Mouse (Mus musculus): ENCODE results near the gene Nln. TPM values are rescaled to one million over a fixed set of nuclear protein-coding genes. Genes with fewer than 3 reads are reported as not detected.

Gene Nln
- total and polyA plus RNA-seq, 3 experiments = 15.4 to 229 (median 16.1) TPM

- TF ChIP-seq MEF2A (IDR thresholded peaks at IDR 0.05; ENCODE audit: extremely low read depth, insufficient replicate concordance, low read depth, low read length, poor library complexity, severe bottlenecking) = no peak
- no peak for TF ChIP-seq JUND (IDR thresholded peaks at IDR 0.05; ENCODE audit: low read depth, low read length)
- TF ChIP-seq CHD2 (IDR thresholded peaks at IDR 0.05; ENCODE audit: low read length) = no peak
- TF ChIP-seq TBP (IDR thresholded peaks at IDR 0.05; ENCODE audit: low read depth, low read length) = 0 out of 2 replicates have a peak, but pooled peaks have one; percentile 31
Measured at GRCm38 (mm10) chr13:104139369-104140209, 30.2 kb upstream of the Nln start (continued).

- TF ChIP-seq BHLHE40 (IDR thresholded peaks at IDR 0.05; ENCODE audit: borderline replicate concordance, low read depth, low read length) = no peak
- Histone ChIP-seq H3K4me3 (ENCODE audit: control insufficient read depth in 1 of 2, insufficient read depth in 1 of 2, low read depth in 2 of 2, low read length in 2 of 2) (no peak overlapping the region), H3K27ac (ENCODE audit: control insufficient read depth, low read depth, low read length) (no peak overlapping the region), H3K36me3 (ENCODE audit: control insufficient read depth in 1 of 2, insufficient read depth in 2 of 2, low read length in 2 of 2) (no peaks in the 10 kb centered on the region), H3K4me1 (ENCODE audit: control insufficient read depth in 1 of 2, insufficient read depth in 2 of 2, low read length in 2 of 2) (no peaks in the 10 kb centered on the region), H3K9ac (ENCODE audit: control insufficient read depth, low read depth, low read length, poor library complexity, severe bottlenecking) (no peak overlapping the region), H3K79me2 (ENCODE audit: control insufficient read depth, insufficient read depth, low read length, poor library complexity) (no peaks in the 10 kb centered on the region), H3K27me3 (ENCODE audit: control insufficient read depth in 1 of 2, insufficient read depth in 2 of 2, low read length in 2 of 2) (no peaks in the 10 kb centered on the region), H3K9me3 (replicated peaks; ENCODE audit: insufficient read depth, low read length) (no peaks in the 10 kb centered on the region)
- DNase-seq (ENCODE audit: low read depth, low spot score) = no peak
Measured at GRCm38 (mm10) chr13:104134510-104135085, 25.2 kb upstream of the Nln start.

DNA sequence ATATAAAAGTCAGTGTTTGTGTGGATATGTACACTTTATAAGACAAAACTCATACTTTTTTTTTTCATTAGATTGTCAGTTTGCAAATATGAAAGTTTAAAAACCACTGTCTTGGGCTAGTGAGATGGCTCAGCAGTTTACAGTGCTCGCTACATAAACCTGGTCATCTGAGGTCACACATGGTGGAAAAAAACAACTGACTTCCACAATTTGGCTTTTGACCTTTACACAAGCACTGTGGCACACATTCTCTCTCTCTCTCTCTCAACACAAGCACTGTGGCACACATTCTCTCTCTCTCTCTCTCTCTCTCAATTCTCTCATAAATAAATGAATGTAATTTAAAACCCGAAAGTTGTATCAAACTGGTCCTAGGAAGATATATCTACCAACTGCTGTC lies 23.1 kb upstream of the Nln start:
- Histone ChIP-seq H3K9me3 (replicated peaks; ENCODE audit: insufficient read depth, low read length) (no peaks in the 10 kb centered on the region), H3K79me2 (ENCODE audit: control insufficient read depth, insufficient read depth, low read length, poor library complexity) (no peaks in the 10 kb centered on the region), H3K4me1 (ENCODE audit: control insufficient read depth in 1 of 2, insufficient read depth in 2 of 2, low read length in 2 of 2) (no peaks in the 10 kb centered on the region), H3K27ac (ENCODE audit: control insufficient read depth, low read depth, low read length) (no peak overlapping the region), H3K9ac (ENCODE audit: control insufficient read depth, low read depth, low read length, poor library complexity, severe bottlenecking) (no peak overlapping the region), H3K4me3 (ENCODE audit: control insufficient read depth in 1 of 2, insufficient read depth in 1 of 2, low read depth in 2 of 2, low read length in 2 of 2) (no peak overlapping the region), H3K36me3 (ENCODE audit: control insufficient read depth in 1 of 2, insufficient read depth in 2 of 2, low read length in 2 of 2) (no peaks in the 10 kb centered on the region), H3K27me3 (ENCODE audit: control insufficient read depth in 1 of 2, insufficient read depth in 2 of 2, low read length in 2 of 2) (no peaks in the 10 kb centered on the region)
- no peak for TF ChIP-seq MAX (IDR thresholded peaks at IDR 0.05; ENCODE audit: low read length)
- no peak for TF ChIP-seq BHLHE40 (IDR thresholded peaks at IDR 0.05; ENCODE audit: borderline replicate concordance, low read depth, low read length)
- no peak for TF ChIP-seq JUND (IDR thresholded peaks at IDR 0.05; ENCODE audit: low read depth, low read length)
- TF ChIP-seq TBP (IDR thresholded peaks at IDR 0.05; ENCODE audit: low read depth, low read length) = no peak
- no peak for TF ChIP-seq ZKSCAN1 (IDR thresholded peaks at IDR 0.05; ENCODE audit: low read depth, low read length)
- TF ChIP-seq ELF1 (IDR thresholded peaks at IDR 0.05; ENCODE audit: low read depth, low read length) = no peak
- TF ChIP-seq SIN3A (IDR thresholded peaks at IDR 0.05; ENCODE audit: low read length) = no peak
- TF ChIP-seq ZNF384 (IDR thresholded peaks at IDR 0.05; ENCODE audit: low read depth, low read length) = no peak
- no peak for DNase-seq (ENCODE audit: low read depth, low spot score)

Data from MEL (cell line).